Mouse (Mus musculus) frontal cortex, postnatal 25 days (tissue): Measurements from ENCODE around the gene Lrp8.
A peak's percentile ranks its signal among the peaks of the same experiment; 100 is the strongest.

Experiments used
- DNase-seq, 2 experiments: peaks; one replicate each; pipeline ENCODE4 v3.0.0; 2022; ENCODE audit warnings: low spot score in 2 of 2

Lrp8 gene

DNA sequence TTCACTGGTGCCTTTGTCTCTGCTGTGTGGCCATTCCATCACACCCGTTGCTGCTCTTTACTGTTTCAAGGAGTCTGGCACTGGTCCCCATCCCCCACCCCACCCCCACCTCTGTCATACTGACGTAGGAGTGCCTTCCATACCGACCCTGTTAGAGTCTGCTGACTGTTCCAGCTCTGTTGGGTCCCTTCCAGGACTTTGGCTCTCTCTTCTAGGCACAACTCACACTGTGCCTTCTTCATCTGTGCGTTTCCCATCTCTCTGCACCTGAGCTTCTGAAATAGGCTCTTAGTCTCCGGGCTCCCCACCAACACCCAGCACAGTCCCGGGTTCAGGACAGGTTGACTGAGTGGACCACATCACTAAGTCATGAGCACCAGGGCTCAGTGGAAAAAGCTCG is 44.7 kb downstream of the Lrp8 start:
- DNase-seq = no peak

DNA sequence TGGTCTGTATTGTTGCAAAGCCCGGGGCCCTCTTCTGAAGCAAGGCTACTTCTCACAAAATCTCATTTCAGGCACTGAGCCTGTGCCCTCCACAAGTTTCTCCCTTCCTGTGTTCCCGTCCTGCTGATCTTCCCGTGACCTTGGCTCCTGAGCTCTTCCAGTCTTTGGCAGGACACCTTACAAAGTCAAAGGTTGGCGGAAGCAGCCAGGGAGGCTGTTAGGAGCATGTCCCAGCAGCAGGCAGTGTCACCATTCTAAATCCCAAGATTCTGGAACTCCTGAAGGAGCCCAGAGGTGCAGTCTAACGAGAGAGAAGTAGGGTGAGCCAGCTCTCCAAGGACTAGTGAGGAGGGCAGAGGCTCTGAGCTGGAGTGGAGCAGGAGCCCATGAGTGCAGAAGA is 46.5 kb downstream of the Lrp8 start:
- no peak for DNase-seq

DNA sequence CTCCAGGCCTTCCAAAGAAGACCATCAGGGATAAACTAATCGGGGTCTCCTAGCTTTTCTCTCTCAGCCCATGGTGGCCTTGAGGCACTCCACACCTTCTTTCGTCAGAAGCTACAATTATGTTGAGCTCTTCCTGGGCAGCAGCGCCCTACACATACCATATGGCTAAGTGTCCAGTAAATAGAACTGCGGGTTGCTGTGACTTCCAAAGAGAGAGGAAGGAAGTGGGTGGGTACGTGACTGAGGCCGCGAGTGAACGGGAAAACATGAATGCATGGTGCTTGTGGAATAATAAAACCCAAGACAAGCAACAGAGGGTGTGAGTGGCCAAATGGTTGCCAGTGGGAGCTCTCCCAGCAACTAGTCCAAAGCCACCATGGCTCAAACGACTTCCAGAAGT is 47.6 kb downstream of the Lrp8 start:
- DNase-seq = no peak

DNA sequence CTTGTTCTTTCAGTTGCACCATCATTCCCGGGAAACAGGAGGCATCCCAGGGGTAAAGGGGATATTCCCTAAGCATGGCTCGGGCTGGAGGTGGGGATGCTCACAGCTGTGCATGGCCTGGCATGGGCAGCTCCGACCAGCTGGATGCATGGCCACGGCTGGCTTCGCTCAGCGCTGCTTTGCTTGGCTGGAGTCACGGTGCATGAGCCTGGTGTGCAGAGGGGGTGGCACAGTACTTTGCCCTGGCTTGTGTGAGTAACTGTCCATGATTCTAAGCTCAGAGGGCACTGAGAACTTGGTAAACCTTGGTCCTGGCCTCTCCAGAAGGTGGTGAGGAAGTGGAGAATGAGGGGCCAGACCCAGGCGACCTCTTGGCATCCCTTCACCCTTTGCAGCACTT is 48.0 kb downstream of the Lrp8 start:
- DNase-seq = no peak

DNA sequence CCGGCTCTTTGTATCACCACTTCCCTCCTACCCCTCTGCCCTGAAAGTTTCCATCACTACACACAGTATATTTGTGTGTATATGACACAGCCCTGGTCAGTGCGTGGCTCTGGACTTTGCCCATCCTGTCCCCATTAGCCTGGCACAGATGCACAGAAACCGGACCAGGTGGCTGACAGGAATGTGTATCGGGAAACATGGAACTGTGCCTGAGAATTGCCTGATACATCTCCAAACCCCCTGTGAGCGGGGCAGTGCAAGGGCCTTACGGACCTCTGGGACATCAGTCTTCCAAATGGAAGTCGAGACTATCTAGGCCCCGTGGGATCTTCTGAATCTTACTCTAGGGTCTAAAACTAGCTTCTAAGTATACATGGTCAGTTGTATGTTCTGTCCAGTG is 51.3 kb downstream of the Lrp8 start:
- no peak for DNase-seq

DNA sequence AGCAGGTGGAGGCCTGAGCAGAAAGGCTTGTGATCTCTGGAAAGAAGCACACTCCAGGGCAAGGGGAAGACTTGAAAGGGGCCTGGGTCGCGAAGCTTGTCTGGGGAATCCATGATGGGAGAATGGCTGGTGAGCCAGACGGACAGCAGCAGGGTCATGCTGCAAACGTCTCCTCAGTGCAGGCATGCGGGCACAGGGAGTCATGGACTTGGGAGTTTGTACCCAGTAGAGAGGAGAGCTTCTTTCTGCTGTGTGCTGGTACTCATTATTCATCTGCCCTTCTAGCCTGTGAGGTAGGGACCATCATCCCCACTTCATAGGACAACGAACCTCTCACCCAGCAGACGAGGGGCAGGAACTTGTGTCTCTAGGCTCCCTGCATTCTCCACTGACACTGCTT is 51.8 kb downstream of the Lrp8 start:
- DNase-seq = no peak

DNA sequence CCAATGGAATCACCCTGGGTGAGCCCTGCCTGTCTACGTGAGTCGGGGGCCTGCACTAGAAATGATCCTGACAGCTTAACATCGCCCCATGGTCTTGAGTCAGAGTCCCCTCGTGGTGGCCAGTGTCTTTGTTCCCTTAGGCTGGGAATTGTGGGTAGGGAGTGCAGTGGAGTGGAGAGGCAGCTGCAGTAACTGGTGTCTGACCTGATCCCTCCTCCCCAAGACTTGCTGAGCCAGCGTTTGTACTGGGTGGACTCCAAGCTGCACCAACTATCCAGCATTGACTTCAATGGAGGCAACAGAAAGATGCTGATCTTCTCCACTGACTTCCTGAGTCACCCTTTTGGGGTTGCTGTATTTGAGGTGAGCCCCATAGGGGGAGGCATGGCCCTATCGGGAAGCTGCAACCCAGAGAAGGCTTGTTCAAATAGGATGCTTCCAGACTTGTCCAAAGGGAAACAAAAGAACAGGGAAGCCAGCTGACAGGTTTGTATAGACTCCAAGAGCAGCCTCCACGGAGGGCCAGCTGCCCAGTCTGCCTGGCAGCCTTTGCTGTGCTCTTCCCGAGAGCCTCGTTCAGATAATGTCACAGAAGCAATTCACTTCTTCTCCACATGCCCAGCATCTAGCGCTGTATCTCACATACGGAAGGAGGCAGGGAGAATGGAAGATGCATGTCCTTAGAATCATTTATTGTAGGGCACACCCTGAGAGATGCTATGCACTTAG is 55.1 kb downstream of the Lrp8 start:
- DNase-seq = no peak

DNA sequence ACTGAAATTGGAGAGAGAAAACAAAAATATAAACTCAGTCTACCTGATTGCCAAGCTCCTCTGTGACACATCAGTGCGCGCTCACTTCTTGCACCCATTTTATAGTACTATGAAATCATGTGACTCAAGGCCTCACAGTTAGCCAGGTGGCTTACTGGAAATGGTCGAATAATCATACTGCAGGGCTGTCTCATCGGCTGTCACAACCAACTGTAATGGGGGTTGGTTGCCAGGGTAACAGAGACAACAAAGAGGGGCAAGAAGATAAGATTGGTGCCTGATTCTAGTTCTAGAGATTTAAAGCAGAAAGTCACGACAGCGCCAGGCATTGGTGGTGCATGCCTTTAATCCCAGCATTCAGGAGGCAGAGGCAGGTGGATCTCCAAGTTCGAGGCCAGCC is 56.9 kb downstream of the Lrp8 start:
- no peak for DNase-seq

DNA sequence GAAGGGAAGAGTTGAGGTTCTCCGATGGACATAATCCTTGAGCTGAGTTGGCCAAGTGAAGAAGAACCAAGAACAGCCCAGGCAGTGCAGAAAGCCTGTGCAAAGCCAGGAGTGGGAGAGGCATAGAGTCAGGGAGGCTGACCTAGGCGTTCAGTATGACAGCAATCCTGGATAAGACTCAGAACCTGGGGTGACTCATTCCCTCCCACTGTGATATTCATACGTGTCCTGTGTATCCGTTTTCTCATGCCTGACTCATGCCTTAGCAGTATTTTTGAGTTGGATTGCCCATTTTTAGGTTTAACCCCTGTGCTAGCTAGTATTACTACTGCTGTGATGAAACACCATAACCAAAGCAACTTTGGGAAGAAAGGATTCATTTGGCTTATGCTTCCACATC is 62.8 kb downstream of the Lrp8 start:
- no peak for DNase-seq

DNA sequence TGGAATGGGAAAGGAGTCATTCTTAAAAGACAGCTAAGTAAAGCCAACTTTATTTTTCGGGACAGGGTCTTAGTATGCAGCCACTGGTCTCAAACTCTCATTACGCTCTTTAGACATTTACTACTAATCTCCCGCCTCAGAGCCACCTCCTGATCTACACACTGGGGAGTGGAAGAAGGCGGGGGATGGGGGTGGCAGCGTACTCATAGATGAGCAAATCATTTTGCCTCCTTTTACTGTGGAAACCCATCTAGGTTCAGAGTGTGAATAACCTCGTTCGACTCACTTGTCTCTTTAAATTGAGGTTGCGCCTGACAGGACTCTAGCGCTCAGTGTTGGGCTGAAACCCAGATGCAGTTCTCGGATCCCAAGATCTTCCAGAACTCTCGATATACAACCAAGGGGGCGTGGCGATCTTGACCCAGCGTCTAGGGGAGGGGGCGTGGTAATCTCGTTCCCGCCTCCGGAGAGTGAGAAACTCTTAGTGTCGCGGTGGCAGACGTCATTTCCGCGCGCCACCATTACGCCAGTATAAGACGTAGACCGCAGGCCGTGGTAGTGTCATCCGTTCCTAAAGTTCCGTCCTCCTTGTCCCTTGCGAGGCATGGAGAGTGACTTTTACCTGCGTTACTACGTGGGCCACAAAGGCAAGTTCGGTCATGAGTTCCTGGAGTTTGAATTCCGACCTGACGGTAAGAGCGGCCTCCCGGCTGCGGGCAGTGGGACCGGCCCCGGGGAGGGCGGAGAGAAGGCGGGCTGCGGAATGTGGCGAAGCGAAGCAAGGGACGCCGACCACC is 77.4 kb downstream of the Lrp8 start, which contains the start of gene Magoh:
Magoh (plus strand) TSS at position 502 of the 797 bp plus-strand sequence.
- peak; percentile 95 to 97 for DNase-seq

DNA sequence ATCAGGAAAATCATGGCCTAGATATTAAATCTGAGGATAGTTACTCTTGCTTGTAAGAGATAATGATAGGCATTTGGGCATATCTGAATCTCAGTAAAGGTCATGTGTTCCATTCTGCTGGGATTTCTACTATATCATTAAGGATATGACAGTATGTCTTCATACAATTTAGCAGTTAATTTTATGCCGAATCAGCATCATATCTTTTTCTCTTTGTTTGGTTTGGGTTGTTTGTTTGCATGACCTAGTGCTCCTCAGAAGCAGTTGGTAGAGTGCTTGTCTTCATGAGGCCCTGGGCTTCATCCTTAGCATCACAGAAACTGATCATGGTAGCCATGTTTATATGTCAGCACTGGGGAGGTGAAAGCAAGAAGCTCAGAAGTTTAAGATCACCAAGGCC is 79.6 kb downstream of the Lrp8 start:
- no peak for DNase-seq

DNA sequence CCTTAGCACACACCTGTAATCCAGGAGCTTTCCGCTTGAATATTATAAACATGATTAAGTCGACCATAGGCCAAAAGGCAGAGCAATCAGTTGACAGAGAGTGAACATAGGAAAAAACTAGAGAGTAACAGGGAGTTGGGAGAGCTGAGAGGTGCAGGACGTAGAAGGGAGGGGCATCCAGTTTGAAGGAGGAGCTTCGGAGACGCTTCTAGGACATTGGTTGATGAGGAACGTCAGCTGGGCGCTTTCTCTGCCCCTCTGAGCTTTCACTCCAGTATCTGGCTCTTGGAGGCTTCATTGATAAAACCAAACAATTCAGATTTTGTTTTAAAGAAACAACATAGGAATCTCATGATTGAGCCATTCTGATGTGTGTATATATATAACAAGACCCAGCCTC is 84.3 kb downstream of the Lrp8 start:
- DNase-seq = no peak

DNA sequence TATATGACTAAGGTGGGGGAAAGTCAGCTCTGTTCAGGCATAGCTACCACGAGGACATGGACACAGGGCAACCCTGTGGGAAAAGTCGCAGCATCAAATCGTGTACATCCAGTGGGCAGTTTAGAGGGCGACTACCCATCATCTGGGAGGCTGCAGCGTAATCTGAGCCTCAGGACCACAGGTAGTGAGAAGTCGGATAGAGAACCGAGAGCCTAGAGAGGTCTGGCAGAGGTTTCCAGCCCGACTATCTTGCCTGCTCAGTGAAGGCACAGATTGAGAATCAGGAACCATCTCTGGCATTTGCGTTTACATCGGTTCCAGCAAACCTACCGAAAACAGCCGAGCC is 87.3 kb downstream of the Lrp8 start:
- DNase-seq = no peak

DNA sequence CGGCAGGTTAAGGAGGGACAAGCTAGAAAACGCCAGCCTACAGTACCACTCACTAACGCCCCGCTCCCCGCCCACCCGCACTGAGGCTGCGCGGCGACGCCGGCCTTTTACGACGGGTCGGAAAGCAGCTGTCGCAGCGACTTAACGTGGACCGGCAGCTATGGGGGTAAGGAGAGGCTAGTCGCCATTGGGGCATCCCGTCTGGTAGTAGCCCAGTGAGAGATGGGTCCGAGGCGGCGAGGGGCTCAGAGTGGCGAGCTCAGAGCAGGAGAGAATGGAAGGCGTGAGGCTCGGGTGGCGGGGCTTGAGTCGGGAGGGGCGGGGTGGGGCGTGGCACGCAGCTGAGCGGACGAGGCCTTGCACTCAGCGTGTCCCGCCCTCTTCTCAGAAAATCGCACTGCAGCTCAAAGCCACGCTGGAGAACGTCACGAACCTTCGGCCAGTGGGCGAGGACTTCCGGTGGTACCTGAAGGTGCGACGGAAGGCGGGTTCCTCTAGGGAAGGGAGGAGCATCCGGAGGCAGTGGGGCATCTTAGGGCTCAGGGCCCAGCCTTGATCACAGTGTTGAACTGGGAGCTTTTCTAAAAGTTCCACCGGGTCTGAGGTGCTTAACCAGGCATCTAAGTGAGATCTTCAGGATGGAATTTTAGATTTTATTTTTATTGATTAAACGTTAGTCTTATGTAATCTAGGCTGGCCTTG is 87.8 kb downstream of the Lrp8 start, which contains the start of gene 0610037L13Rik:
0610037L13Rik (plus strand) TSS at position 83 of the 702 bp plus-strand sequence.
- peak; percentile 91 to 92 for DNase-seq

DNA sequence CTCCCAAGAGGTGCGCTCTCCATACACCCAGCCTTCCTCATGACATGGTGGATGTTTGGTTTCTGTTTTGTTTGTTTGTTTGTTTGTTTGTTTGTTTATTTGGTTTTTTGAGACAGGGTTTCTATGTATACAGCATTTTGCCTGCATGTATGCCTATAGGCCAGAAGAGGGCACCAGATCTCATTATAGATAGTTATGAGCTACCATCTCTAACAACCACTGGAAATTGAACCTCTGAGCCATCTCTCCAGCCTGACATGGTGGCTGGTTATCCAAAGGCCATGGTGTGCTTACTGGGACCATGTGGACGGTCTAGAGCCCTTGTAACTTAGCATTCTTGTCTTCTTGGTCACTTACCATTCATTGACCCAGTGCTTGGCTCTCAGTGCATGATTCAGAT is 90.6 kb downstream of the Lrp8 start:
- DNase-seq = no peak

DNA sequence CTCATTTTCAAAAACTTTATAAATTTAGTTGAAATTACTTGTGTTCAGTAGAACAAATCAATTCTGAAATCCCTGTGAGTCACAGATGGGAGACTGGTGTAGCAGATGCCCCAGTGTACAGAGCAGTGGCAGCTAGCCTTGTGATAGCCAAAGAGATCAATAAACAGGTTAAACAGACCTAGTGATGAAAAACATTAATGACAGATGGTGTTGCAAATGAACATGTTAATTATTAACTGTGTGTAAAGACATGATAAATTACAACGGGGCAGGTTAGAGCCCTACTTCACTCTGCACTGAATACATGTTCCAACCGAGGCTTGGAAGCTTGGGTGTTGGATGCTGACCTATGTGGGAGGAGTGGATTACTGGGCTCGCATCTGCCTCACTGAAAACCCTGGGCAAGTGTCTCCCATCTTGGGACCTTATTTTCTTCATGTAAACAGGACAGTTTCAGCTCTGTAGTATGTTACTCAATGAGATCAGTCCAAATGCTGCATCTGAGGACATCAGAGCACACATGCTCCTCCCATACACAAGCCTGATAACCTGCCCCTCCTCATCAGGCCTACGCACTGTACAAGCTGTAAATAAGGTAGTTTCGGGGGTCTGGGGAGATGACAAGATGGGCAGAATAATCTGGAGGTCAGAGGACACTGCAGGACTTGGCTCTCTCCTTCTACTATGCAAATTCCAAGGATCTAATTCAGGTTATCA is 97.3 kb downstream of the Lrp8 start:
- DNase-seq = no peak

DNA sequence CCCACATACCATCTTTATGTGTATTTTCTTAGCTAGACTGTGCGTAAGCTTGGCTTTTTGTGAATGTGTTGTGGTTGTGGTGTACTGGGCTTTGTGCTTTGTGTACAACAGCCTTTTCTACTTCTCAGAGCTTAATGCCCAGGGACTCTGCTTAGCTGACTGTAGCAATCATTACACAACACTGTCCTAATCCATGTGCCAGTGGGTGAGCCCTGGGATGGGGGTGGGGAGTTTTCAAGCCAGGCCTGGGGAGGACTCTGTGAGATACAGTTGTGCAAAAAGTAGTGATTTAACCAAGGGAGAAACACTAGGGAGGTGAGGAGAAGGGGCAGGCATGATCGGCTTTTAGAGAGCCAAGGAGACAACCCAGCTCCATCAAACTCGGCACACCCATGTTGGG is 98.1 kb downstream of the Lrp8 start:
- no peak for DNase-seq

DNA sequence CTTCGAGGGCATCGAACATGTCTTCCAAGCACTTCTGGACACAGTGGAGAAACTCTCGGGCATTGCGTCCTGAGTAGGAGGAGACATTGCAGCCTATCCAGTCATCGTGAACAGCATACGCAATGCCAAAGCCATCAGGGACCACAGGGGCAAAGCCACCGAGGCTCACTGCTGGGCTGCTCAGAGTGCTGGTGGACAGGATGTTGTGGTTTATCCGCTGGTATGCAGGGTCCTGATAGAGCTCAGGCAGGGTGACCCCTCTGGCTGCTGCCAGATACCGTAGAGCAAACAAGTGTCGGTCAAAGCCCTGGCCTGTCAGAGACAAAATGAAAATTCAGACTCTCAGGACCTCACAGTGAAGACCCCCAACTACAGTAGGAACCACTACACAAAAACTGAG is 102.2 kb downstream of the Lrp8 start:
- DNase-seq = no peak

DNA sequence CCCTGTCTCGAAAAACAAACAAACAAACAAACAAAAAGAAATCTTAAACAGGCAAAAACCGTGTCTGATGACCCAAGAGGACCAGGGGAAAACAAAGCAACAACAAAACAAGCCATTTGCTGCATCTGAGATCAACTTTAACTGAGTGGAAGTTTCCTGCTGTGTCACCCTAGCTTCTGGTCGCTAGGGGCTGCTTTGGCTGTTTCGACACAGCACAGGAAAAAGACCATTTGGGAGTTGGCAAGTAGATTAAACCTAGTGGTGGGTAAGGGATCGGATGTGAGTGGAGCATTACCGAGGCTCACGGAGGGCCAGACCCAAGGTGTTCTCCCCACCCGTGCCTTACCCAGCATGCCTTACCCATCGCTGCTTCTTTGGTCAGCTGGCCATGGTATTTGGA is 104.5 kb downstream of the Lrp8 start:
- no peak for DNase-seq

DNA sequence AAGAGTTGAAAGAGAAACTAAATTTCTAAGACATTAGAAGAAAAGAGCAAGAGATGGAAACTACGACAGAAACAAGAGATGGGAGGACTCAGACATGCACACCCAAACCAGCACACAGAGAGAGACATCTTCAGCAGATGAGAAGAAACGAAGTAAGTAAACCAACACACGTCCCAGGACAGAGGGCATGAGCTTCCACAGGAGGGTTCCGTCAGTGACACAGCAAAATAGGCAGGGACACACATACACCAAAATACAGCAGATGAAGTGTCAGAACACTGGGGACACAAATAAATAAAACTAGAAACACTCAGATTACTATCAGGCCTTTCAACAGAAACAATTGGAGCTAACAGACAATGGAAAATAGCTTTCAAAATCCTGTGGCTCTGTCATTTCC is 108.0 kb downstream of the Lrp8 start:
- no peak for DNase-seq

DNA sequence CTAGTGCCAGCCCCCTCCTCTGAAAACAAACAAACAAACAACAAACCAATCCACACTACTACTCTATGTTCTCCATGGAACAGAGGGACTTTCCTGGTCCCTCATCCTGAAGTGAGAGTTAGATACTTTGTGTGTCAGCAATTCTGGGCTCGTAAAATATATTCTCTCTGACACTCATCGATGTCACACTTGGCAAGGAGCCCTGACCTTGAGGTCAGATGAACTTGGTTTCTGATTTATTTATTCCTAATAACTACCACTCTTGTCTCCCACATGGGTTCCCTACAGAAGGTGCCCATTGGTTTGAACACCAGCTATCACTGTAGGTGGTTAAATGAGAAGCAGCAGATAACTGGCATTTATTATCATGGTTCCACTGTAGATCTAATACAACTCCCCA is 118.3 kb downstream of the Lrp8 start:
- DNase-seq = no peak

DNA sequence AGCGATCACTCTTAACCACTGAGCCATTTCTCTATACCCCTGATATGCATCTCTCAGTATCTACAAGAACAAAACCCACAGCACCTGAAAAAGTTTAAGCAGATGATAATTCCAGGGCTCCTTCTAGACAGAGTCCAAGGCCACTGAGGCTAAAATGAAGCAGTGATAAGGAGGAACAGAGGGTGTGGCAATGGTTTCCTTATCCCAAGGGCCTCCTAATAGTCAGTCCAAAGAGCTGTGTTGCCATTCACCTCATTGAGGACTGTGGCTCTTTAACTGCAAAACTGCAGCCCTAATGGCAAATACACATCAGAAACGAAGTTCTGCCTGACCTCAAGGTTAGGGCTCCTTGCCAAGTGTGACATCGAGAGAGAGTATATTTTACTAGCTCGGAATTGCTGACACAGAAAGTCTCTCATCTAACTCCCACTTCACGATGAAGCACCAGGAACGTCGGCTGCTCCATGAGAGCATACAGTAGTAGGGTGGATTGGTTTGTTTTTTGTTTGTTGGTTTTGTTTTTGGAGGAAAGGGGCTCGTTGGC is 119.2 kb downstream of the Lrp8 start:
- DNase-seq = no peak
